Mouse (Mus musculus) heart, adult 9 months (tissue): Measurements from ENCODE around the gene Rbm38.

Experiments used
- DNase-seq, 2 experiments: peaks; one replicate each; pipeline ENCODE4 v3.0.0; 2022; ENCODE audit warnings: low spot score in 2 of 2

Rbm38 gene

GRCm38 (mm10) chr2:173036611-173037010, 16.3 kb downstream of the Rbm38 start:
- DNase-seq, result no peak

DNA sequence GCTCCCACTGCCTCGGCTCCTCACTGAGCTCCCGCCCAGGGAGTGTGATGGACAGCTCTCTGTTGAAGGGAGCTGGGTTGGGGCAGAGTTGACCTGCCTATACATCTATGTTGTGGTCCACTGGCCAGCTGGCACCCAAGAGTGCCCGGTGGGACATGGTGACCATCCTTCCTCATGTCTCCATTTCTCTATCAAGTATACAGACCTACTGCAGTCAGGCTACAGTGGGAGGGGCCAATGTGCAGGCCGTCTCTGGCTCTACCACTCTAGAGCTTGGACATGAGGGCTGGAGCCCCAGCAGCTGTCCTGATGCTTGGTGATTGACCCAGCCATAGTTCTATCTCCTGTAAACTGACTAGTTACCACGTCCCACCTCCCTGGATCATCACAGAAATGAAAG, 17.0 kb downstream of the Rbm38 start:
- no peak for DNase-seq

GRCm38 (mm10) chr2:173037827-173038607, 17.7 kb downstream of the Rbm38 start:
- DNase-seq, result no peak

DNA sequence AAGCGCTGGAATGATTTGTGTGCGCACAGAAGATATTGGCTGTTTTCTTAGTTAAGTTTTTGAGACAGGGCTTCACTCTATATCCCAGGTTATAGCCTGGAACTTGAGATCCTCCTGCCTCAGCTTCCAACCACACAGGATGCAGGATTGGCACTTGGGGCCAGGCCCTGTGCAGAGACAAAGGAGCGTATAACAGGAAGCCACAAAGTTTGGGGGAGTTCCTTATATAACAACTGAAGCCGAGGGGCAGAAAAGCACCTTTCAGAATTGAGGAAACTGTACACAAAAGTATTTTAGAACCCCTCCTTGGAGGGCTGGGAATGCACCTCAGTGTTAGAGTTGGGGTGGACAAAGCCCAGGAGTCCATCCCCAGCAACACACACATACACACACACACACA, 18.7 kb downstream of the Rbm38 start:
- DNase-seq, result no peak

- DNase-seq, result no peak
These were observed 20.5 kb downstream of the Rbm38 start for GRCm38 (mm10) chr2:173040803-173041202.

DNA sequence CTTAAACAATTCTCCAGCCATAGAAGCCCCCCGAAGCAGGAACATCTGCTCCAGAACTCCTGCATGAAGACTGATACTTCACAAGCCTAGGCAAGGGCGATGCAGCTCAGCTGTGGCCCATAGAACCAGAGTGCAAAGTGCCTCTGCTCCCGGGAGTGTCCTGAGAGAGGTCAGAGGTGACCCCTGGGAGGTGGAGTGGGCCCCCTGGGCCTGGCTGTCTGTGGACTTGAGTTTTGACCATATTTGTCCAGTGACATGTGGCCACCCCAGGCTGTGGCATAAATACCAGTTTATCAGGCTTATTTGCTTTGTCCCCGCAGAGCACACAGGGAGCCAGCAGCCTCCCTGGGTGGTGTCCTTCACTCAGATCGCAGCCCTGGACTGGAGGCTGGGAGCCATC, 20.9 kb downstream of the Rbm38 start:
- DNase-seq, result no peak

- DNase-seq, result no peak
These were observed 21.6 kb downstream of the Rbm38 start for GRCm38 (mm10) chr2:173041893-173042292.

DNA sequence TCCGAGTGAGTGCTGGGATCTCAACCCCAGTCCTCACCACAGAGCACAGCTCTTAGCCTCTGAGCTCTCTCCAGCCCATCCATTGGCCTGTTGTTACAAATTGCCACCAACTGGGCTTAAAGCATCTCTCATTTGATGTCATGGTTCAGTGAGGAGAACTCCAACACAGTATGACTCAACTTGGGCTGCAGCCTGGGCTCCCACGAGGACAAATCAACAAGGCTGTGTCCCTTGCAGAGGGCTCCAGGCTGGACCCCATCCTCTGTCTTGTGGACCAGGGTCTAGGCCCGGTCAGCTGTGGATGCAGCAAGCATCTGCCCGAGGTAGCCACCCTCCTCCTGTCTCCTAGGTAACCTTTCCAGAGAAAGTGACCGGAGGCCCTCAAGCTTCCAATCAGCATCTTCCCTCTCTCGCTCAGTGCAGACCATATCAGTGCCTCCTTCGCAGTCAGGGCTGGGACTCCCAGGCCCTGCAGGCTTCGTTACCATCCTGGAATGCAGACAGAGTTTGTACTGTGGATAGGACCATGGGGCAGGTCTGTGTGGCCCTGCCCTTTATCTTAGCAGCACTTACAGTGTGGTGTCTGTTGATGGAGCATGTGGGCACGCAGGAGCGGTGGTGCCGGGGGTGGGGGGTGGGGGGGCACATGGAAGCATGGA, 22.3 kb downstream of the Rbm38 start:
- DNase-seq, result no peak

GRCm38 (mm10) chr2:173044198-173044970, 24.1 kb downstream of the Rbm38 start:
- DNase-seq, result peak; percentile 76 to 86

DNA sequence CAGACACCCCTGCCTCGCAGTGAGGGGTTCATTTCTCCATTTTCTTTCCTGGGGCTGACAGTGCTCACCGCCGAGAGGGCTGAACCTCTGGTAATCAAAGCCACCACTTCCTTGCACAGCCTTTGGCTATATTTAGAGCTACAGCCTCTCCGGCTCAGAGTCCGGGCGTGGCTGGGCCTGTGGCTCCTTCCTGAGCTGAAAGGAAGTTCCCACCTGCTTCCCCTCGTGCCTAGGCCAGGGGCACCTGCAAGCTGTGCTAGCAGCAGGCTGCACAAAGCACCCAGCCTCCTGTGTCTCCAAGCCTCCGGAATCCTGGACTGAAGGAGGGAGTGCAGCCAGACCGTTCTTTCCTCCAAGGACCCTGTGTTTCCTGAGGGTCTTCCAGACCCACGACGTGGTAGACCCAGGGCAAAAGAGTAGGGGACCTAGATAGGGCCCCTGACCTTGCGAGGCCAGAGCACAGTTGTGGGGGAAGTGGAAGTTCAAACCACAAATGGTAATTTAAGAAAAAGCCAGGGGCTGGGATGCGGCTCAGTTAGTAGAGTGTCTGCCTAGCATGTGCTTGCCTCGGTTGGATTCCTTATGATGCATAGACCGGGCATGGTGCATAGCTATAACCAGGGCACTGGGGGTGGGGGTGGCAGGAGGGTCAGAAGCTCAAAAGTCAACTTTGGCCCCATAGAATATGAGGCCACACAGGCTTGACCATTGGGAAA, 26.4 kb downstream of the Rbm38 start:
- DNase-seq, result peak; percentile 34 to 50

GRCm38 (mm10) chr2:173047471-173047870, 27.2 kb downstream of the Rbm38 start:
- no peak for DNase-seq

DNA sequence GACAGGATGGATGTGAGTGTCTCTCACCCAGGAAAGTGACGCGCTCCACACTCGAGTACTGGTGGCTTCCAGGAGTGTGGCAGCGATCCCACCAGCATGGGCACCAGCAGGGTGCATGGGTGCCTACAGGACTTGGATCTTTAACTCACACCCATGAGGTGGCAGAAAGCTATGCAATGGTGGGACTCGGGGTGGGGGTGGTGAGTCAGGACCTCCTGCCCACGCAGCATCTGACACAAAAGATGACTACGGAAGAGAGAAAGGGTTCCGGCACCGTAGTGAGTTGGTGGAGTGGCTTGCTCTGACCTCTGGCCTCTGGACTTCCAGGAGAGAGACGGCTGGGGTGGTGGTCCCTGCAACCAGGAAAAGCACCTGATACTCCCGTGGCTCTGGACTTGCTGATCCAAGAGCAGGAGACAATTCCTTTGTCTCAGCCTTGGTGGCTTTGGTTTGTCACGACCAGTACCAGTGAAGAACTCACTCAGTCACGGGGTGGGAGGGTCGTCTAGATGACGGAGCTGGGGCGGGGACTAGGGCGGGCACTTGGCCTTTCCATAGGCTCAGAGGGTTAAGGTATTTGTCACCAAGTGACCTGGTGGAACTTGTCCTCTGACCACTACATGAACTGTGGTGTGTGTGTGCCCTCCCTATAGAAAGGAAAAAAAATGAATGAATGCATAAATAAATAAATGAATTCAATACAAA, 27.9 kb downstream of the Rbm38 start:
- no peak for DNase-seq

GRCm38 (mm10) chr2:173049231-173049630, 28.9 kb downstream of the Rbm38 start:
- no peak for DNase-seq

DNA sequence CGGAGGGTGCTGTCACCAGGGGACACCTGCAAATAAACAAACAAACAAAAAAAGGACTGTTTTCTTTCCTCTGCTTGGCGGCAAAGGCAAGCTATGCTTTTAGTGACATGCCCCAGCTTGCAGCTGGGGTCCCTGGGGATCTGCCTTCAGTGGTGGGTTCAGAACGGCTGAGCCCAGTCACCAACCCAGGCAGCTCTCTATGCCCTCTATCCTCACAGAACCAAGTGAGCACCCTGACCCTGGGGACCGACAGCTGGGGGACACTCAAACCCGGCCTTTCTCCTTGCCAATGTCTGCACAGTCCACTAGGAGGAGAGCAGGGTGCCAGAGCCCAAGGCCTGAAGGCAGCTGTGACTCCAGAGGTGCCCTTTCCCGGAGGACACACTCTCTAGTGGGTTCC, 29.5 kb downstream of the Rbm38 start:
- DNase-seq, result no peak

DNA sequence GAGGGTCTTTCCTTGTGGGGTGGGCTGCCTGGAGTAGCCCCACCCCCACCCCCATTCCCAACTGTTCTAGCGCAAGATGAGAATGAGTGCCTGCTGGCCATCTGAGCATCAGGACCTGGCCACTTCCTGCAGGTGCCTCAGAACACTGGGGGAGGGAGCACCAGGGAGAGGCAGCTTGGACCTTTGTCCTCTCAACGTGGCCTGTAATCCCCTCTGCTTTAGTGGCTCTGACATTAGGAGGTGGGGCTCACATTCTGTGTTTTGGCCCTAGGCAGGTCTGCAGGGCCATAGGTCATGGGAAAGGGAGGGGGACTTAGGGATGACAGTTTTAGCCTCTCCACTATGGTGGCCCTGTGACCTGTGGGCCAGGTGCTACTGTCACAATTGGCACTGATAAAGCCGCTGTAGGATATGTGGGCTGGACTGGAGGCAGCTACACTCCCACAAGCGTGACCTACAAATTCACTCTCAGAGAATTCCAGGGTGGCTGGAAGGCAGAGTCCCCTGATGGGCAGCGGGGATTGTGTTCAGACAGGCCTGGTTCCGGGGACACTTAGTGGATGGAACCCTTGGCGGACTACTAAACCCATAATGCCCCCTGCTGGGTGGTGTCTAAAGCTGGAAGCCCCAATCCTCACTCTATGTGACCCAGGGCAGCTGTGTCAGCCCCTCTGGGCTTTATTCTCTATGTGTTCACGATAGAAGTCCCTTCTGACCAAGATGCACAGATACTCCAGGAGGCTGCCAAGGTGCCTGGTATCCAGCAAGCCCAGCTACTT, 30.5 kb downstream of the Rbm38 start:
- no peak for DNase-seq

GRCm38 (mm10) chr2:173052881-173053280, 32.6 kb downstream of the Rbm38 start:
- DNase-seq, result peak; percentile 29 to 32

DNA sequence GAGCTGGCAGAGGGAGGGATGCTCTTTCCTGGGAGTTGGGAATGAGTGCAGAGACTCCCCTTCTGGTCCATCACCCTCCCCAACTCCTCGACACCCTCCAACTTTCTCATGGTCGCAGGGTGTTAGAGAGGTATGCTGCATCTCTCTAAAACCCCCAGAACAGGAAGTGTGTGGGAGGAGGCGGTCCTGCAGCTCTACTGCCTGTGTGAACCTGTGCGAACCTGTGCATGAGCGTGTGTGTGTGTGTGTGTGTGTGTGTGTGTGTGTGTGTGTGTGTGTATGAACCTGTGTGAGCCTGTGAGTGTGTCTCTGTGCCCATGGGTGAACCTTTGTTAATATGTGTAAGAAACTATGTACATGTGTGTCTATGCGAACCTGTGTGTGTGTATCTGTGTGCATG, 33.5 kb downstream of the Rbm38 start:
- no peak for DNase-seq

- no peak for DNase-seq
These were observed 36.1 kb downstream of the Rbm38 start for GRCm38 (mm10) chr2:173056303-173056881.

- no peak for DNase-seq
These were observed 36.6 kb downstream of the Rbm38 start for GRCm38 (mm10) chr2:173056882-173057315.

DNA sequence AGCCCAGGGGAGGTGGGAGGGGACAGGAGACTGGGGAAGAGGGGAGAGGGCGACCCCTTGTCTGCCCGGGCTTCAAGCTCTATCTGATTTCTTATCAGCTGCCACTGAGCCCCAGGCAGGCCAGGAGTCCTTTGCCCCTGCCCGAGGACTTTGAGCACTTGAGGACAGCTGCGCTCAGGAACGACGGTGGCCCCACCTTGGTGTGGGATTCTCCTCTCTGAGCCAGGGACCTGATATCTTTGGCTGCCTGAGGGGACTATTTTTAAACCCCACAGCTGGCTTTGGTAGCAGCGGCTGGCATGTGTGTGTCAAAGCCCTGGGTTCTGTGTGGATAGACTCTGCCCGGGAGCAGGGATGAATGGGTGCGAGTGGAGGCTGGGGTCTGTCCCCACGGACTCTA, 37.3 kb downstream of the Rbm38 start:
- peak; percentile 57 to 61 for DNase-seq
